8 mouse cellular contexts compared by ENCODE assay signal in genomic region chr17:46855328-46856106, GRCm38 (mm10). TPM values are rescaled to one million over a fixed set of nuclear protein-coding genes. Genes with fewer than 3 reads are reported as not detected.
DNase-seq lines count a peak whose midpoint lies in the region; ATAC-seq lines count a peak whose summit lies in the region.
"Had no signal": no experiment of that assay in that cellular context is flagged by ENCODE, and none has a peak within 500 bp of the region (broad histone marks: within the 10 kb centered on the region; RNA-seq: fewer than 3 reads in every experiment).

No protein-coding gene starts in this region.

- H3K27me3 ChIP-seq in forebrain, embryonic 11.5 days (ENCODE audit: control insufficient read depth, insufficient read depth, low read length), result no peaks in the 10 kb centered on the region
- H3K27me3 ChIP-seq in intestine, embryonic 16.5 days (replicated peaks; ENCODE audit: control insufficient read depth, insufficient read depth, low read length), result no peaks in the 10 kb centered on the region
- no peaks in the 10 kb centered on the region for H3K27me3 ChIP-seq in midbrain, embryonic 12.5 days

- peak overlapping the region; percentile 48 for H3K4me2 ChIP-seq in forebrain, embryonic 11.5 days (ENCODE audit: low read depth, low read length, severe bottlenecking)
- peak overlapping the region; percentile 61 for H3K4me2 ChIP-seq in intestine, embryonic 16.5 days (ENCODE audit: low read depth, low read length)
- H3K4me2 ChIP-seq in midbrain, embryonic 12.5 days (replicated peaks), result peak overlapping the region; percentile 71

- H3K9me3 ChIP-seq in forebrain, embryonic 11.5 days (ENCODE audit: control insufficient read depth, low read length), result no peaks in the 10 kb centered on the region
- H3K9me3 ChIP-seq in intestine, embryonic 16.5 days (ENCODE audit: control insufficient read depth, low read length), result no peaks in the 10 kb centered on the region
- no peaks in the 10 kb centered on the region for H3K9me3 ChIP-seq in midbrain, embryonic 12.5 days

- H3K9ac ChIP-seq in forebrain, embryonic 11.5 days (ENCODE audit: low read length), result peak overlapping the region; percentile 100
- H3K9ac ChIP-seq in intestine, embryonic 16.5 days (ENCODE audit: low read depth, low read length), result peak overlapping the region; percentile 100
- H3K9ac ChIP-seq in midbrain, embryonic 12.5 days (replicated peaks), result peak overlapping the region; percentile 100

- WGBS in forebrain, embryonic 11.5 days, result 77% methylated on average over 15 of the region's 15 CpGs
- WGBS in intestine, embryonic 16.5 days, result 47% methylated on average over 15 of the region's 15 CpGs
- 74% methylated on average over 15 of the region's 15 CpGs for WGBS in midbrain, embryonic 12.5 days

- peak overlapping the region; percentile 99 for H3K4me3 ChIP-seq in forebrain, embryonic 11.5 days (ENCODE audit: low read depth, low read length)
- H3K4me3 ChIP-seq in intestine, embryonic 16.5 days (ENCODE audit: low read length), result peak overlapping the region; percentile 82
- H3K4me3 ChIP-seq in midbrain, embryonic 12.5 days, result peak overlapping the region; percentile 99

- H3K27ac ChIP-seq in forebrain, embryonic 11.5 days (ENCODE audit: low read depth, low read length), result peak overlapping the region; percentile 100
- peak overlapping the region; percentile 100 for H3K27ac ChIP-seq in intestine, embryonic 16.5 days (ENCODE audit: low read length)
- H3K27ac ChIP-seq in midbrain, embryonic 12.5 days (replicated peaks), result peak overlapping the region; percentile 100

- DNase-seq in 3134 (ENCODE audit: extremely low read depth, insufficient read length, low spot score) (peak; percentile 30), 416B (ENCODE audit: low read depth) (peak; percentile 46)
- DNase-seq in forebrain, embryonic 11.5 days (ENCODE audit: low spot score), result no peak
- no peak for DNase-seq in embryo, embryonic 10.5 days (ENCODE audit: low spot score)
- DNase-seq in adrenal gland, adult 8-10 months, result no peak

- H3K36me3 ChIP-seq in forebrain, embryonic 11.5 days (ENCODE audit: control insufficient read depth, insufficient read depth, low read length), result no peaks in the 10 kb centered on the region
- H3K36me3 ChIP-seq in intestine, embryonic 16.5 days (ENCODE audit: control insufficient read depth, insufficient read depth, low read length), result no peaks in the 10 kb centered on the region
- no peaks in the 10 kb centered on the region for H3K36me3 ChIP-seq in midbrain, embryonic 12.5 days

- H3K4me1 ChIP-seq in forebrain, embryonic 11.5 days (replicated peaks; ENCODE audit: control insufficient read depth, insufficient read depth, low read length), result peaks cover 6% of the 10 kb centered on the region; the same call in 1 of the 2 replicates
- peaks cover 25% of the 10 kb centered on the region for H3K4me1 ChIP-seq in intestine, embryonic 16.5 days (ENCODE audit: control insufficient read depth, insufficient read depth, low read length)
- H3K4me1 ChIP-seq in midbrain, embryonic 12.5 days, result peaks cover 28% of the 10 kb centered on the region

- ATAC-seq in forebrain, embryonic 11.5 days (replicated peaks; ENCODE audit: low FRiP score), result no peak
- no peak for ATAC-seq in intestine, embryonic 16.5 days
- ATAC-seq in midbrain, embryonic 12.5 days (ENCODE audit: low FRiP score, low read depth), result no peak

RNA-seq across cellular contexts. Expression of gene Bicral, which starts 2.8 kb away (rescaled TPM):
- polyA plus RNA-seq in forebrain, embryonic 11.5 days (2014; fragmentation: Nextera tagmentation; extraction: Ambion mirVana), result 6.8 and 7.2 TPM in 2 replicates
- 3.0 TPM in 2 replicates for polyA plus RNA-seq in intestine, embryonic 16.5 days (2015; fragmentation: Nextera tagmentation; extraction: Ambion mirVana)
- 7.8 and 7.9 TPM in 2 replicates for polyA plus RNA-seq in midbrain, embryonic 12.5 days (2016; fragmentation: Nextera tagmentation; extraction: Ambion mirVana)
- 10 to 100 TPM; 22.1 to 32.4 (median 26.6) TPM for total RNA-seq in adrenal gland, adult 8-10 months (2022)

RNA-seq across cellular contexts. Expression of gene Tbcc, which starts 35.0 kb away (rescaled TPM):
- 62.3 and 65.3 TPM in 2 replicates for polyA plus RNA-seq in forebrain, embryonic 11.5 days (2014; fragmentation: Nextera tagmentation; extraction: Ambion mirVana)
- 31.8 and 35.8 TPM in 2 replicates for polyA plus RNA-seq in intestine, embryonic 16.5 days (2015; fragmentation: Nextera tagmentation; extraction: Ambion mirVana)
- polyA plus RNA-seq in midbrain, embryonic 12.5 days (2016; fragmentation: Nextera tagmentation; extraction: Ambion mirVana), result 68.4 and 75.1 TPM in 2 replicates
- 10 to 100 TPM; 22.8 to 28.3 (median 26.7) TPM for total RNA-seq in adrenal gland, adult 8-10 months (2022)

RNA-seq across cellular contexts. Expression of gene Prph2, which starts 54.7 kb away (rescaled TPM):
- not detected in 2 replicates for polyA plus RNA-seq in forebrain, embryonic 11.5 days (2014; fragmentation: Nextera tagmentation; extraction: Ambion mirVana)
- not detected in 2 replicates for polyA plus RNA-seq in intestine, embryonic 16.5 days (2015; fragmentation: Nextera tagmentation; extraction: Ambion mirVana)
- not detected in 2 replicates for polyA plus RNA-seq in midbrain, embryonic 12.5 days (2016; fragmentation: Nextera tagmentation; extraction: Ambion mirVana)
- total RNA-seq in adrenal gland, adult 8-10 months (2022), result not detected
- polyA plus RNA-seq: gonadal fat pad, adult 2 months had no signal

Comparison
In these comparisons a context has a peak if more than half of its experiments do, and no peak if none do; other contexts are left out.
1. DNase-seq: peak in 3134 (single experiment) and 416B (single experiment); none in forebrain, embryonic 11.5 days (single experiment), embryo, embryonic 10.5 days (single experiment) and adrenal gland, adult 8-10 months (single experiment).
2. Peak in every context shown above with its lines, with median percentiles within 50 percentile points of each other: H3K27ac ChIP-seq, H3K4me2 ChIP-seq, H3K4me3 ChIP-seq and H3K9ac ChIP-seq.